Mouse (Mus musculus) heart, adult 2 months (tissue): ENCODE data around the gene Uox.

ENCODE experiments used
- CTCF ChIP-seq: fragments of 200-600 bp; IDR thresholded peaks from 2 replicates; pipeline ENCODE4 v1.8.1; 2022; ENCODE audit warnings: antibody characterized with exemption, mild to moderate bottlenecking, moderate library complexity
- POLR2A ChIP-seq: fragments of 200-500 bp; IDR thresholded peaks from 2 replicates; pipeline ENCODE4 v1.6.1; 2011; ENCODE audit warnings: mild to moderate bottlenecking, low read depth, low read length, control low read depth; ENCODE audit not compliant: insufficient read depth

- TF ChIP-seq CTCF, result no peak
- no peak for TF ChIP-seq POLR2A
Measured at GRCm38 (mm10) chr3:146567366-146567765, 2.9 kb upstream of the Uox start.
